Mouse (Mus musculus): ENCODE data around the gene Fxyd3. TPM values are rescaled to one million over a fixed set of nuclear protein-coding genes. Genes with fewer than 3 reads are reported as not detected.
A peak's percentile ranks its signal among the peaks of the same experiment; 100 is the strongest.

Gene Fxyd3
- polyA plus RNA-seq, 1 experiment = not detected

DNA sequence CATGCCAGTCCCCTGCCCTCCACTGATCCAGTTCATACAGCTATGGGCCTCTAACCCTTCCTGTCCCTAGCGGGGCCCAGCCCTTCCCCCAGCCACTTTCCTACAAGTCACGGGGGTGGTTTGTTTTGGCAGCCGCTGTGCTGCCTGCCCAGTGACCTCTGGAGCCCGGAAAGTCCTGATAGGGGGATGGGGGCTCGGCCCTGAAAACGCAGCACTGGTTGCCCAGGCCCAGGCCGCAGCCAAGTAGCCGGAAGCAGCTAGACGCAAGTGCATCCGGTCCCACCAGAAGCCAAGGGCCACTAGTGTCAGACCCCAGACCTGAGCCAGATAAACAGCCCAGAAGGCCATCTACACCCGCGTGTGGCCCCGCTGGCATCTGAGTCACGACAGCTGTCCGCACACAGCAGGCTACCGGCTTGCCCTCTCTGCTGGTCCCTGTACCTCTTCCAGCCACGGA is 39.1 kb upstream of the Fxyd3 start:
- H3K4me3 ChIP-seq (ENCODE audit: insufficient read depth, low read depth, low read length) = no peak overlapping the region
- TF ChIP-seq POLR2A (IDR thresholded peaks at IDR 0.05; ENCODE audit: insufficient read depth, low read depth, low read length) = no peak
- no peak for TF ChIP-seq CTCF (IDR thresholded peaks at IDR 0.05; ENCODE audit: insufficient read depth, low read depth, low read length)
- WGBS = 58% methylated on average over 17 of the region's 17 CpGs
- H3K4me1 ChIP-seq (ENCODE audit: control insufficient read depth, insufficient read depth, low read length) = peaks cover 11% of the 10 kb centered on the region
- H3K27ac ChIP-seq (ENCODE audit: insufficient read depth, low read depth, low read length) = no peak overlapping the region

DNA sequence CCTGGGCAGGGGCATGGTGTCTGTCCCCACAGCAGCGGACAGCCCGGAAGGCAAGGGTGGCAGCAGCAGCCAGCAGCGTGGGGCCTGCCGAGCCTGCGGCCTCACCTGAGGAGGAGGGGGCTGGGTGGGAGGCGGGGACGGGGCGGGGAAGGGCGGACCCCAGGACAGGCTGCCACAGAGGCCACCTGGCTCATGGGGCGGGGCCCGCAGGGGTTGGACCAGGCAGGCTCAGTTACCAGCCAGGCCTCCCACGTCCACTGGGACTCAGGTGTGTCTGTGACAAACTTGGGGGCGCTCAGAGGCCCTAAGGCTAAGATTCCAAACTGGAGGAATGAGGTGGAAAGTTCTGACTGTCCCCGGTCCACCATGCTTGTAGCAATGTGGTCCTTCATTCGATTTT is 38.7 kb upstream of the Fxyd3 start, which contains the start of gene Hpn:
Gene Hpn, minus strand, starts transcription at position 109 of the 400 bp plus-strand sequence.
- no peak within 1 kb of the TSS for H3K27ac ChIP-seq (ENCODE audit: insufficient read depth, low read depth, low read length)

DNA sequence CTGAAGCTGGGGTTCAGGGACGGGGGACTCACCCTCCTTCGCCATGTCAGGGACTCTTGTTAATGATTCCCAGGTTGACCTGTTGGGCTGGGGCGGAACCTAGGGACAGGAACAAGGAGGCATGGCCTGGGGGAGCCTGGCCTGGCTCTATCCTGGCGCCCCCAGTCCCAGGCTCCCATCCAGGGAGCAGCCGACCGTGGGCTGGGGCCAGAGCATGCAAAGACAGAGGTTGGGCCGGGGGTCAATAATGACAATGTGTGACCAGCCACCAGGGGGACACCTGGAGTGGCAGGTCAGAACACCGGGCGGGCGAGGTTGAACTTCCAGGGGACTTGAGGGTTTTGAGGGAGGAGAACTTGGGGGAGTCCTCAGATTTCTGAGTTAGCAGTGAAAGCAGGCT is 38.1 kb upstream of the Fxyd3 start:
- H3K4me1 ChIP-seq (ENCODE audit: control insufficient read depth, insufficient read depth, low read length) = peaks cover 11% of the 10 kb centered on the region
- no peak overlapping the region for H3K4me3 ChIP-seq (ENCODE audit: insufficient read depth, low read depth, low read length)
- TF ChIP-seq CTCF (IDR thresholded peaks at IDR 0.05; ENCODE audit: insufficient read depth, low read depth, low read length) (0 out of 2 replicates have a peak, but pooled peaks have one; percentile 20), POLR2A (IDR thresholded peaks at IDR 0.05; ENCODE audit: insufficient read depth, low read depth, low read length) (no peak)
- no peak overlapping the region for H3K27ac ChIP-seq (ENCODE audit: insufficient read depth, low read depth, low read length)
- 83% methylated on average over 10 of the region's 10 CpGs for WGBS

More for the DNA sequence above, 38.7 kb upstream of the Fxyd3 start, which contains the start of gene Hpn:
- TF ChIP-seq CTCF (IDR thresholded peaks at IDR 0.05; ENCODE audit: insufficient read depth, low read depth, low read length) = no peak
- no peak for TF ChIP-seq POLR2A (IDR thresholded peaks at IDR 0.05; ENCODE audit: insufficient read depth, low read depth, low read length)
- WGBS = 51% methylated on average over 15 of the region's 15 CpGs
- no peak within 1 kb of the TSS for H3K4me3 ChIP-seq (ENCODE audit: insufficient read depth, low read depth, low read length)
- peaks cover 11% of the 10 kb centered on the region for H3K4me1 ChIP-seq (ENCODE audit: control insufficient read depth, insufficient read depth, low read length)

DNA sequence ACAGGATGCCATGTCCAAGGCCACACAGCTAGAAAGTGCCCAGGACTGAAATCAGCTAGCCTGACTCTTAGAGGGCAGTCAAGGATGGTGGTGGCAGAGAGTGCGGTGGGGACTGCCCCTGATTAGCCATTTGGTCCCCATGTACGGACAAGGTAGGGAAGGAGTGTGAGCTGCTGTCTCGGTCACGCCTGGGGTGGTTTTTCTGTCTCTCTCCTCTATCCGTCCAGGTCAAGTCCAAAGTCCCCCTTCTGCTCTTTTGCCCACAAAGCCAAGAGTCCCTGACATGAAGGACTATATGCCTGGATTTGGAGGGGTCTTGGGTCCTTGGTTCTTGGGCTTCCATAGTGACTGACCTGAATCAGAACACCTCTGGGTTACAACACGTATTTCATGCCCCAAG is 37.3 kb upstream of the Fxyd3 start:
- TF ChIP-seq POLR2A (IDR thresholded peaks at IDR 0.05; ENCODE audit: insufficient read depth, low read depth, low read length) (no peak), CTCF (IDR thresholded peaks at IDR 0.05; ENCODE audit: insufficient read depth, low read depth, low read length) (no peak)
- Histone ChIP-seq H3K27ac (ENCODE audit: insufficient read depth, low read depth, low read length) (no peak overlapping the region), H3K4me1 (ENCODE audit: control insufficient read depth, insufficient read depth, low read length) (peaks cover 11% of the 10 kb centered on the region), H3K4me3 (ENCODE audit: insufficient read depth, low read depth, low read length) (no peak overlapping the region)
- over 99% methylated on average over 6 of the region's 6 CpGs for WGBS

DNA sequence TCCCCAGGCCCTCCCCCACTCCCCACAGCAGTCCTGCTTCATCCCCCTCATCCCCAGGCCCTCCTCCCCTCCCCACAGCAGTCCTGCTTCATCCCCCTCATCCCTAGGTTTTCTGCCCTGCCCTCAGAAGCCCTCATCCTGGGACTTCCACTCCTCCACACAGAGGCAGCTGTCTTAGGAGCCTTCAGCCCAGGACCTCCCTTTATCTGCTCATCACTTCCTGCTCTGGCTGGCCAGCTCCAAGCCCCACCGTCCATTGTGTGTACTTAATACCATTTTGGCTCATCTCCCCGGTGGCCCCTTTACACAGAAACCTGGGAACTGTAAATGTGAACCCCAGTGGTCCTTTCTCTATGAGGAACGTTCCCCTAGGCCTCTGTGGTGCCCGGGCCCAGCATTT is 35.5 kb upstream of the Fxyd3 start:
- TF ChIP-seq CTCF (IDR thresholded peaks at IDR 0.05; ENCODE audit: insufficient read depth, low read depth, low read length) (no peak), POLR2A (IDR thresholded peaks at IDR 0.05; ENCODE audit: insufficient read depth, low read depth, low read length) (no peak)
- 59% methylated on average over 4 of the region's 4 CpGs for WGBS
- no peak overlapping the region for H3K4me3 ChIP-seq (ENCODE audit: insufficient read depth, low read depth, low read length)
- peaks cover 7% of the 10 kb centered on the region for H3K4me1 ChIP-seq (ENCODE audit: control insufficient read depth, insufficient read depth, low read length)
- no peak overlapping the region for H3K27ac ChIP-seq (ENCODE audit: insufficient read depth, low read depth, low read length)

DNA sequence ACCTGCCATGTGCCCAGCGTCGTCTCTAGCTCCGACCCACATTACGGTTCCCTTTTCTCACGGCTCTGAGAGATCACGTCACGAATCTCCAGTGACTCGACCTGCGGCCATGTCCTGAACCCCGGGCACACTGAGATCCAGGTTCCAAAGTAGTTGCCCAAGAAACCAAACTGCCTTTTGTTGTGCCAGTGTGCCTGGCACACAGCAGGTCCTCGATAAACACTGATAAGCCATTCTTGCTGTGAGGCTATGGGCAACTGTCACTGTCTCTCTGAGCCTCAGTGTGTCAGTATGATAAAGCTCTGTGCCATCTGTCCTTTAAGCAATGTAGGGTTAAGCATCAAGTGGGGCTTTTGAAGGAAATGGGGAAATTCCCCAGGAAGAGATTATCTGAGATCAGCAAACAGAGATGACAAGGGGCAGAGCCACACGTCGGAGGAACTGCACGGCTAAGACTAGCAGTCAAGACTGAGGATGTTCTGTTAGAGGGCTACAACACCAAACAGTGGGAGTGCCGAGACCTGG is 34.4 kb upstream of the Fxyd3 start:
- no peak for TF ChIP-seq POLR2A (IDR thresholded peaks at IDR 0.05; ENCODE audit: insufficient read depth, low read depth, low read length)
- TF ChIP-seq CTCF (IDR thresholded peaks at IDR 0.05; ENCODE audit: insufficient read depth, low read depth, low read length) = no peak
- WGBS = 89% methylated on average over 15 of the region's 15 CpGs
- no peak overlapping the region for H3K27ac ChIP-seq (ENCODE audit: insufficient read depth, low read depth, low read length)
- no peak overlapping the region for H3K4me3 ChIP-seq (ENCODE audit: insufficient read depth, low read depth, low read length)
- peaks cover 7% of the 10 kb centered on the region for H3K4me1 ChIP-seq (ENCODE audit: control insufficient read depth, insufficient read depth, low read length)

DNA sequence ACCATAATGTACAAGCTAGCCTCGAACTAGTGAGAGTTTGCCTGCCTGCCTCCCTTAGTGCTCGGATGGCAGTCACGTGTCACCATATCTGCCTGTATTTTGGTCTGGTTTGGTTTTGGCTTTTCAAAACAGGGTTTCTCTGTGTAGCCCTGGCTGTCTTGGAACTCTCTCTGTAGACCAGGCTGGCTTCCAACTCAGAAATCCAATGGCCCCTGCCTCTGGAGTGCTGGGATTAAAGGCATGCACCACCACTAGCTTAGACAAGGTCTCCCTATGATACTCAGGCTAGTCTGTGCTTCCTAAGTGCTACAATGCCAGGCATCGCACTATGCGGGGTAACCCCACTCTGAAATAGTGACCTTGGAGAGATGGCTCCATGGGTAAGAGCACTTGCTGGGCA is 33.3 kb upstream of the Fxyd3 start:
- 88% methylated on average over 5 of the region's 5 CpGs for WGBS
- peaks cover 4% of the 10 kb centered on the region; the same call in 1 of the 2 replicates for H3K4me1 ChIP-seq (ENCODE audit: control insufficient read depth, insufficient read depth, low read length)
- no peak for TF ChIP-seq CTCF (IDR thresholded peaks at IDR 0.05; ENCODE audit: insufficient read depth, low read depth, low read length)
- no peak overlapping the region for H3K4me3 ChIP-seq (ENCODE audit: insufficient read depth, low read depth, low read length)
- no peak overlapping the region for H3K27ac ChIP-seq (ENCODE audit: insufficient read depth, low read depth, low read length)

DNA sequence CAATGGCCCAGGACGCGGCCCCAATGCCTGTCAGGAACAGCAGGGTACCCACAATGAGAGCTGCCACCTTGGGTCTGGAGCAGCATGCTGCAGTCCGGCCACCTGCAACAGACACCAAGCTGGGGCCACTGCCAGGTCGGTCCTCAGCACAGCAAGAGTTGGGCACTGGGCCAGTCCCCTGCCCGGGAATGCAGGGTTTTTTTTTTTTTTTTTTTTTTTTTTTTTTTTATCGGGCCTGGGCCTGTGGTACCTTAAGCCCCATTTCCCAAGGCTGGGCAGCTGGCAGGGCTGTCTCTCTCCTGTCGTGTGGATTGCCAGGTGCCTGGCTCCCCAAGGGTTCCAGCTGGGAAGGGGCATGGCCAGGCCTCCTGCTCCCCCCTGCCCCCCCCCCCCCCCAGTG is 32.6 kb upstream of the Fxyd3 start:
- peaks cover 4% of the 10 kb centered on the region; the same call in 1 of the 2 replicates for H3K4me1 ChIP-seq (ENCODE audit: control insufficient read depth, insufficient read depth, low read length)
- no peak overlapping the region for H3K4me3 ChIP-seq (ENCODE audit: insufficient read depth, low read depth, low read length)
- TF ChIP-seq CTCF (IDR thresholded peaks at IDR 0.05; ENCODE audit: insufficient read depth, low read depth, low read length) (no peak), POLR2A (IDR thresholded peaks at IDR 0.05; ENCODE audit: insufficient read depth, low read depth, low read length) (no peak)
- no peak overlapping the region for H3K27ac ChIP-seq (ENCODE audit: insufficient read depth, low read depth, low read length)
- WGBS = 40% methylated on average over 7 of the region's 7 CpGs

DNA sequence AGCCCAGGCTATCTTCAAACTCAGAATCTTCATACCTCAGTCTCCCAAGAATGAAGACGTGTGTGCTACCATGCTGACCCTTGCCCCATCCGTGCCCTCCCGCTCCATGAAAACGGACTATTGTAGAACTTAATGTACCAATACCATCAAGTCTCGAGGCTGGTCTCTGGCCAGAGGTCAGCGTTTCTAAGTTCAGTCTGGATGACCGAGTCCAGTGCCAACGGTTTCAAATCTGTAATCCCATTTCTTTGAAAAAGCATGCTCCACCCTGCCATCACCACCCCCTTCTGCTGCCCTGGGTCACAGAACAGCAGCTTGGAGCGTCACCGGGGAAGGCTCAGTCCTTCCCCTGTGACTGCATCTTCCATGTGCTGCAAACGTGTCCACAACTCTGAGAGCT is 31.3 kb upstream of the Fxyd3 start:
- H3K27ac ChIP-seq (ENCODE audit: insufficient read depth, low read depth, low read length) = no peak overlapping the region
- no peak for TF ChIP-seq POLR2A (IDR thresholded peaks at IDR 0.05; ENCODE audit: insufficient read depth, low read depth, low read length)
- no peak for TF ChIP-seq CTCF (IDR thresholded peaks at IDR 0.05; ENCODE audit: insufficient read depth, low read depth, low read length)
- H3K4me1 ChIP-seq (ENCODE audit: control insufficient read depth, insufficient read depth, low read length) = peaks cover 4% of the 10 kb centered on the region; the same call in 1 of the 2 replicates
- WGBS = 91% methylated on average over 11 of the region's 11 CpGs
- H3K4me3 ChIP-seq (ENCODE audit: insufficient read depth, low read depth, low read length) = no peak overlapping the region

All from olfactory bulb, adult 2 months (tissue).